Mouse (Mus musculus): ENCODE results near the gene Cxcr5. TPM values are rescaled to one million over a fixed set of nuclear protein-coding genes. Genes with fewer than 3 reads are reported as not detected.

The Cxcr5 gene
- total RNA-seq (2023), result 10 to 100 TPM; 14.1 TPM

DNA sequence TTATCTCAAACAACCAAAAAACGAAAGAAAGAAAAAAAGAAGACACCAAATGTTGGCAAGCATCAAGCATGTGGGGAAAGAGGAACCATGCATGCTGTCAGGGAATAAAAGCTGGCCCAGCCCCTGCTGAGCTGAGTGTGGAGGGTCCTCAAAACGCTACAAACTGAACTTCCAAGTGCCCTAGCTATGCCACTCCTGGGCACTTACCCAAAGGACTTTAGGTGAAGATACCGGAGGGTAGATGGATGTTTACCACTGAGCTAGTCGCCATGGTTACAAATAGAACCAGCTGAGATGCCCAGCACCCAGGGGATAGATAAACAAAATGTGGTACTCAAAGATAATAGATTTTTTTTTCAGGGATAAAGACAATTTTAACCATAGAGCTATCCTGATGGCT lies at the start of gene Cxcr5:
TSS of gene Cxcr5 (minus strand) at position 281 of the 400 bp plus-strand sequence.

DNA sequence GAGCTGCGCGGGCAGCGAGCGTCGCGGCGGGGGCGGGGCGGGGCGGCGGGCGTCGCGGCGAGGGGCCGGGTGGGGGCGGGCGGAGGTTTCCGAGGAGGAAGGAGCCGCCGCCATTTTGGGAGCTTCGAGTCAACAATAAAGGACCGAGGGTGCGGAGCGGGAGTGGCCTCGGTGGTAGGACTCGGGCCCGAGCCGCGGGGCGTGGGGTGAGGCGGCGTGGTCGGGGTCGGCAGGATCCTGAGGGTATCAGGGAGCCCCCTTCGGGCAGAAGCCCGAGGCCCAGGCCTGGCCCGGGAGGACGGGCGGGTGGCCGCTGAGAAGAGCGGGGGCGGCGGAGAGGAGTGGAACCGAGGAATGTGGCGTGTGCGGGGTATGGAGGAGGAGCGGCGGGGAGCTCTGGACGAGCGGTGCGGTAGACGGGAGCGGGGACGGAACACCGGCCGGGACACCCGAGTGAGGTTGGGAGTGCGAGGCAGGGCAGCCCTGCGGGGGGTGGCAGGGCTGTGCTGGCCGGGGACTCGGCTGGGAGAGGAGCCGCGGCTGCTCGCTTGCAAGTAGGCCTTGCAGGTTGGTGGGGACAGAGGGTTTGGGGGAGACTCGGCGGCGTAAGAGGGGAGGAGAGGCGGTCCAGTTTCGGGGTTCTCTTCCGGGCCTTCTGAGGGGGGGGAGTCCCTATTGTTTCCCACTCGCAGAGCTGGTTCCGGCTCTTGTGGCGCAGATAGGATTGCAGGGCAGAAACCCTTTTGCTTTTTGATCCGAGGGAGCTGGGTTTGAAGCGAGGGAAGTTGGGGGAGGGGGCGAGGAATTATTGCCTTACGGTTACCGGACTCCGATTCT lies 43.3 kb upstream of the Cxcr5 start, which contains the start of gene Ddx6:
TSS of gene Ddx6 (plus strand) at position 114 of the 837 bp plus-strand sequence.

DNA sequence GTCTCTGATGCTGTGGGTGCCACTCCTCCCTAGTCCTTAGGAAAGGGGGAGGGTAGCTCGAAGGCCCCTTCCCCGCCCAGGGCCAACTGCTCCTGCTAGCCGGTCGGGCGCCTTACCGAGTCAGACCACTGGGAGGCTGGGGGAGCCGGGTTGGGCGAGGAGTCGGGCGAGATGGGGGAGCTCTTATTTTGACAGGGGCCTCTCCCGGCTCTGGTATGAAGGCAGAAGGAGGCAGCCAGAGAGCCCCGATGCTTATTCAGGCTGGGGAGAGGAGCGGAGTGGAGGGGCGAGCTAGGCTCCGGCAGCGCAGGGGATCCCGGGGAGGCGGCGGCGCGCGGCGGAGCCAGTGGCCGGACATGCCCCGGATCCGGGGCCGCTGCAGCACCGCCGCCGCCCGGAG lies 79.1 kb downstream of the Cxcr5 start, which contains the start of gene Bcl9l:
TSS of gene Bcl9l (plus strand) at position 274 of the 400 bp plus-strand sequence.

Other genes with a start within 250 kb of the Cxcr5 start
- gene C2cd2l, start 241.6 kb downstream of the Cxcr5 start, total RNA-seq (2023), result 10 to 100 TPM; 17.0 to 29.0 TPM
- 10 to 100 TPM in 1 of 2 experiments, 1 to 10 TPM in 1; 8.9 to 11.5 TPM for gene Dpagt1, start 235.9 kb downstream of the Cxcr5 start, total RNA-seq (2023)
- gene H2afx, start 227.2 kb downstream of the Cxcr5 start, total RNA-seq (2023), result 10 to 100 TPM; 37.5 to 58.5 TPM
- 10 to 100 TPM; 18.0 to 24.2 TPM for gene Hmbs, start 217.6 kb downstream of the Cxcr5 start, total RNA-seq (2023)
- 10 to 100 TPM; 51.2 to 57.1 TPM for gene Vps11, start 200.2 kb downstream of the Cxcr5 start, total RNA-seq (2023)
- 10 to 100 TPM; 71.4 to 78.9 TPM for gene Hyou1, start 182.4 kb downstream of the Cxcr5 start, total RNA-seq (2023)
- 10 to 100 TPM; 16.4 to 18.4 TPM for gene Slc37a4, start 165.0 kb downstream of the Cxcr5 start, total RNA-seq (2023)
- 1,000 to 10,000 TPM; 2,876 to 2,979 TPM for gene Rps25, start 154.7 kb downstream of the Cxcr5 start, total RNA-seq (2023)
- 10 to 100 TPM; 50.5 to 56.7 TPM for gene Trappc4, start 154.3 kb downstream of the Cxcr5 start, total RNA-seq (2023)
- 10 to 100 TPM; 33.1 to 41.6 TPM for gene Ccdc84, start 143.3 kb downstream of the Cxcr5 start, total RNA-seq (2023)
- gene Foxr1, start 120.7 kb downstream of the Cxcr5 start, total RNA-seq (2023), result not detected
- gene Upk2, start 106.9 kb downstream of the Cxcr5 start, total RNA-seq (2023), result not detected
- gene Bcl9l, start 79.1 kb downstream of the Cxcr5 start, total RNA-seq (2023), result 100 to 1,000 TPM; 207 to 232 TPM
- 100 to 1,000 TPM; 214 to 236 TPM for gene Ddx6, start 43.0 kb upstream of the Cxcr5 start, total RNA-seq (2023)
- not detected for gene Treh, start 111.4 kb upstream of the Cxcr5 start, total RNA-seq (2023)
- 1 to 10 TPM; 1.2 to 2.4 TPM for gene Phldb1, start 173.3 kb upstream of the Cxcr5 start, total RNA-seq (2023)
- 100 to 1,000 TPM; 119 to 126 TPM for gene Arcn1, start 206.0 kb upstream of the Cxcr5 start, total RNA-seq (2023)
- 10 to 100 TPM; 36.9 to 45.6 TPM for gene Ift46, start 206.0 kb upstream of the Cxcr5 start, total RNA-seq (2023)
- 1 to 10 TPM; 2.7 to 3.3 TPM for gene Tmem25, start 237.4 kb upstream of the Cxcr5 start, total RNA-seq (2023)
- 10 to 100 TPM in 1 of 2 experiments, 1 to 10 TPM in 1; 8.5 to 11.2 TPM for gene Ttc36, start 241.2 kb upstream of the Cxcr5 start, total RNA-seq (2023)

Measured in T-cell, adult 66 days (primary cell).